Mouse (Mus musculus): ENCODE data around the gene Ankrd27. TPM values are rescaled to one million over a fixed set of nuclear protein-coding genes. Genes with fewer than 3 reads are reported as not detected.
A peak's percentile ranks its signal among the peaks of the same experiment; 100 is the strongest.
"Not testable (repeated sequence)": the region's sequence is repeated elsewhere in the genome, so short reads cannot be mapped to it uniquely, and the experiment has no call there.

Gene Ankrd27
- total RNA-seq (2021), result 10 to 100 TPM in 1 of 2 experiments, 1 to 10 TPM in 1; 7.4 to 10.6 TPM
- long read RNA-seq, experiment 1, full-length matches to known transcripts, result 4 of 8 reads
- long read RNA-seq, experiment 1, partial matches to known transcripts, result 0 of 8 reads
- long read RNA-seq, experiment 1, other reads (novel, unspliced or antisense), result 4 of 8 reads
- long read RNA-seq, experiment 2, full-length matches to known transcripts, result 4 of 6 reads
- long read RNA-seq, experiment 2, partial matches to known transcripts, result 1 of 6 reads
- long read RNA-seq, experiment 2, other reads (novel, unspliced or antisense), result 1 of 6 reads

- intact Hi-C loops (cut with DNase I), result no loop called here
- DNase-seq, result peak; percentile 92 to 93
Measured at GRCm38 (mm10) chr7:35586055-35586905, at the start of gene Ankrd27. Gene Ankrd27 (plus strand): TSS chr7:35586244.

GRCm38 (mm10) chr7:35537562-35537961 is 48.5 kb upstream of the Ankrd27 start, which contains the start of gene Tdrd12:
Gene Tdrd12 (minus strand): TSS chr7:35537745.
- intact Hi-C loops (cut with DNase I), result no loop called here
- no peak for DNase-seq

GRCm38 (mm10) chr7:35545881-35546280 is 40.2 kb upstream of the Ankrd27 start:
- intact Hi-C loops (cut with DNase I), result loop anchor here (5.0 kb wide), 1 partner anchor 91 kb away; no protein-coding TSS in a partner anchor
- DNase-seq, result peak in 1 of 2 experiments; percentile 18

- intact Hi-C loops (cut with DNase I), result no loop called here
- DNase-seq, result no peak
Measured at GRCm38 (mm10) chr7:35553751-35554604, 32.1 kb upstream of the Ankrd27 start.

- intact Hi-C loops (cut with DNase I), result no loop called here
- DNase-seq, result no peak
Measured at GRCm38 (mm10) chr7:35554605-35555175, 31.4 kb upstream of the Ankrd27 start.

GRCm38 (mm10) chr7:35555224-35556204 is 30.5 kb upstream of the Ankrd27 start:
- peak; percentile 80 to 82 for DNase-seq
- intact Hi-C loops (cut with DNase I), result no loop called here

GRCm38 (mm10) chr7:35556205-35556603 is 29.8 kb upstream of the Ankrd27 start, which contains the start of gene Nudt19:
Gene Nudt19 (minus strand): TSS chr7:35556304.
- intact Hi-C loops (cut with DNase I), result no loop called here
- no peak for DNase-seq

GRCm38 (mm10) chr7:35556905-35557304 is 29.1 kb upstream of the Ankrd27 start:
- no peak for DNase-seq
- intact Hi-C loops (cut with DNase I), result no loop called here

GRCm38 (mm10) chr7:35557577-35557976 is 28.5 kb upstream of the Ankrd27 start:
- DNase-seq, result no peak
- intact Hi-C loops (cut with DNase I), result no loop called here

- intact Hi-C loops (cut with DNase I), result no loop called here
- no peak for DNase-seq
Measured at GRCm38 (mm10) chr7:35558681-35559080, 27.4 kb upstream of the Ankrd27 start.

- DNase-seq, result no peak
- intact Hi-C loops (cut with DNase I), result no loop called here
Measured at GRCm38 (mm10) chr7:35559838-35560237, 26.2 kb upstream of the Ankrd27 start.

GRCm38 (mm10) chr7:35563071-35563470 is 23.0 kb upstream of the Ankrd27 start:
- intact Hi-C loops (cut with DNase I), result no loop called here
- no peak for DNase-seq

- no peak for DNase-seq
- intact Hi-C loops (cut with DNase I), result no loop called here
Measured at GRCm38 (mm10) chr7:35564067-35564865, 21.8 kb upstream of the Ankrd27 start.

- intact Hi-C loops (cut with DNase I); DNase-seq: not testable (repeated sequence)
Measured at GRCm38 (mm10) chr7:35564872-35565271, 21.2 kb upstream of the Ankrd27 start.

- DNase-seq; intact Hi-C loops (cut with DNase I): not testable (repeated sequence)
Measured at GRCm38 (mm10) chr7:35565965-35566364, 20.1 kb upstream of the Ankrd27 start.

- intact Hi-C loops (cut with DNase I); DNase-seq: not testable (repeated sequence)
Measured at GRCm38 (mm10) chr7:35569724-35570123, 16.3 kb upstream of the Ankrd27 start.

GRCm38 (mm10) chr7:35570883-35571282 is 15.2 kb upstream of the Ankrd27 start:
- DNase-seq; intact Hi-C loops (cut with DNase I): not testable (repeated sequence)

GRCm38 (mm10) chr7:35579849-35580248 is 6.2 kb upstream of the Ankrd27 start:
- no peak for DNase-seq
- intact Hi-C loops (cut with DNase I), result loop anchor here (5.0 kb wide), 1 partner anchor 57 kb away; no protein-coding TSS in a partner anchor

All from gastrocnemius, postnatal 36 days (tissue).